Mouse (Mus musculus) gastrocnemius, postnatal 14 days (tissue): Measurements from ENCODE around the gene Zfp385a. TPM values are rescaled to one million over a fixed set of nuclear protein-coding genes. Genes with fewer than 3 reads are reported as not detected.
"Not testable (repeated sequence)": the region's sequence is repeated elsewhere in the genome, so short reads cannot be mapped to it uniquely, and the experiment has no call there.

Experiments
- DNase-seq: peaks from one replicate; pipeline ENCODE4 v3.0.0; 2021; ENCODE audit warnings: mixed read lengths
- intact Hi-C: fragments of 180-260 bp; cut with DNase I; formaldehyde crosslinking; loops from one replicate; pipeline ENCODE4 v1.15.1; 2025; ENCODE audit warnings: low total_unique reads
- microRNA-seq, 2 experiments: library from miRNA; unstranded; fragments of <30 nt; microRNA quantifications; one replicate each; pipeline ENCODE4 v1.2.0; 2021
- total RNA-seq, 2 experiments: library from RNA; stranded (reverse); gene quantifications; 2 replicates each; pipeline ENCODE4 v1.2.3; 2021

Zfp385a gene
- total RNA-seq, 2 experiments from 2014 or later = 31.3 to 32.1 TPM

GRCm38 (mm10) chr15:103277949-103278348 lies 61.9 kb downstream of the Zfp385a start:
- DNase-seq = no peak
- intact Hi-C loops = no loop called here

DNA sequence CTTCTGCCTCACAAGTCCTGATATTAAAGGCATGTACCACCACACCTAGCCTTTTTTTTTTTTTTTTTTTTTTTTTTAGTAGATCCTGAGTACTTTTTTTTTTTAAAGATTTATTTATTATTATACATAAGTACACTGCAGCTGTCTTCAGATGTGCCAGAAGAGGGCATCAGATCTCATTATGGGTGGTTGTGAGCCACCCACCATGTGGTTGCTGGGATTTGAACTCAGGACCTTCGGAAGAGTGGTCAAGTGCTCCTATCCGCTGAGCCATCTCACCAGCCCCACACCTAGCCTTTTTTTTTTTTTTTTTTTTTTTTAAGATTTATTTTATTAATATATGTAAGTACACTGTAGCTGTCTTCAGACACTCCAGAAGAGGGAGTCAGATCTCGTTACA lies 64.0 kb downstream of the Zfp385a start:
- DNase-seq, intact Hi-C loops: not testable (repeated sequence)

GRCm38 (mm10) chr15:103272419-103273279 lies 67.2 kb downstream of the Zfp385a start, which contains the start of gene Copz1:
Gene Copz1 (plus strand): TSS chr15:103272714.
- peak; percentile 95 for DNase-seq
- intact Hi-C loops = no loop called here

GRCm38 (mm10) chr15:103268903-103269302 lies 71.0 kb downstream of the Zfp385a start:
- no peak for DNase-seq
- intact Hi-C loops = no loop called here

DNA sequence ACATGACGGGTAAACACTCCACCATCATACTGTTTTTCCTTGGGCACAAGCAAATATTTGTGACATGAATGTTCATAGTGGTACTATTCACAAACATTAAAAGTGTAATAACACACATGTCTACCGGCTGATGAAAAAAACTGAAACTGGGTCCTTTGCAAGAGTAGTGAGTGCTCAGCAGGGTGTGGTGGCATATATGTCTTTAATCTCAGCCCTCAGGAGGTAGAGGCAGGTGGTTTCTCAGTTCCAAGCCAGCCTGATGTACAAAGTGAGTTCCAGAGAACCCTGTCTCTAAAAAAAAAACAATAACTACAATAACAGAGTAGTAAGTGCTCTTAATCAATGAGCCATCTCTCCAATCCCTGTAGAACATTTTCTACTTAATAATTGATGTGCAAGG lies 75.1 kb downstream of the Zfp385a start:
- intact Hi-C loops = no loop called here
- no peak for DNase-seq

Small RNA genes within 50 kb of the gene (microRNA-seq; reads per million reads assigned to microRNA genes)
- 65.7 to 96.6 reads per million in 2 experiments for gene Mir148b
- 0 to 0.50 reads per million in 2 experiments for gene Mir6963

Other genes with a start within 250 kb of the Zfp385a start
- gene Smug1, start 173.0 kb downstream of the Zfp385a start, total RNA-seq = 10 to 100 TPM; 10.6 to 11.6 TPM
- 10 to 100 TPM; 29.9 to 41.5 TPM for gene Cbx5, start 100.3 kb downstream of the Zfp385a start, total RNA-seq
- gene Hnrnpa1, start 99.7 kb downstream of the Zfp385a start, total RNA-seq = 100 to 1,000 TPM; 110 to 114 TPM
- gene Nfe2, start 81.7 kb downstream of the Zfp385a start, total RNA-seq = not detected
- 10 to 100 TPM; 38.0 to 38.5 TPM for gene Copz1, start 67.4 kb downstream of the Zfp385a start, total RNA-seq
- not detected for gene Gpr84, start 29.5 kb downstream of the Zfp385a start, total RNA-seq
- 10 to 100 TPM; 22.5 to 25.7 TPM for gene Itga5, start 26.7 kb upstream of the Zfp385a start, total RNA-seq
- not detected for gene Gtsf1, start 90.4 kb upstream of the Zfp385a start, total RNA-seq
- gene Gtsf2, start 108.4 kb upstream of the Zfp385a start, total RNA-seq = not detected
- gene Nckap1l, start 113.7 kb upstream of the Zfp385a start, total RNA-seq = 1 to 10 TPM; 1.7 to 1.8 TPM
- gene Pde1b, start 162.9 kb upstream of the Zfp385a start, total RNA-seq = 1 to 10 TPM in 1 of 2 experiments, under 1 TPM in 1; 0.94 to 1.2 TPM
- 10 to 100 TPM; 42.5 to 58.1 TPM for gene Ppp1r1a, start 197.9 kb upstream of the Zfp385a start, total RNA-seq
- not detected for gene Glycam1, start 225.0 kb upstream of the Zfp385a start, total RNA-seq